In the genomic region with DNA sequence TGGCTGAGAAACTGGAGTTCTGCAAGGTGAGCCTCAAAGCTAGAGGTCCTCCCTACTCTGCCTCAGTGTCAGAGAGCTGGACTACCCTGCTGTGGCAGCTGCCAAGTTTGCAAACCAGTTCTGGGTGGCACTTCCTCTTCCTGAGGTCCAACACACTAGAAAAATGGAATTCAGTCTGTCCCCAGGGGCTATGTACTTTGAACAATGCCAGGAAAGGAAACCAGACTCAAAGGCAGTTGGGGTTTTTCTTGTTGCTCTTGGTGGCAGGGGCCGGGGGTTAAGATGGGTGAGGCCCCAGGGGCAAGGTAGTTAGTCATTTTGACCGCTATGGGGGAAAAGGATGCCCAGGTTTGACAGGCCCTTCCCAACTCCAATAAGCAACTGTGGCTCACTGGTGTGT, we compare ENCODE assay signal across 28 mouse cellular contexts. TPM values are rescaled to one million over a fixed set of nuclear protein-coding genes. Genes with fewer than 3 reads are reported as not detected.
DNase-seq lines count a peak whose midpoint lies in the region; ATAC-seq lines count a peak whose summit lies in the region.
"Had no signal": no experiment of that assay in that cellular context is flagged by ENCODE, and none has a peak within 500 bp of the region (broad histone marks: within the 10 kb centered on the region; RNA-seq: fewer than 3 reads in every experiment).

No protein-coding gene starts in this region.

- peaks cover 21% of the 10 kb centered on the region for H3K27me3 ChIP-seq in embryonic facial prominence, embryonic 14.5 days (replicated peaks; ENCODE audit: control insufficient read depth, insufficient read depth, low read length)
- H3K27me3 ChIP-seq in embryonic facial prominence, embryonic 10.5 days (replicated peaks; ENCODE audit: low read depth, poor library complexity, severe bottlenecking) = peaks cover 50% of the 10 kb centered on the region
- H3K27me3 ChIP-seq in kidney, embryonic 14.5 days (ENCODE audit: control insufficient read depth, insufficient read depth, low read length) = peaks cover 17% of the 10 kb centered on the region

- peak; percentile 13 for DNase-seq in embryonic facial prominence, embryonic 14.5 days (ENCODE audit: low spot score)
- no peak for DNase-seq in embryonic facial prominence, embryonic 10.5 days (ENCODE audit: low spot score)
- DNase-seq in kidney, postnatal 14 days = peak; percentile 31
- no peak for DNase-seq in natural killer cell, adult 2 months (ENCODE audit: low spot score in 2 of 2)
- DNase-seq in left cerebral cortex, postnatal 4 days = no peak
- DNase-seq: adrenal gland, postnatal 14 days; cerebellum, adult 18-20 months; cerebellum, postnatal 25 days; forebrain, postnatal 0 days; gastrocnemius, postnatal 10 days; heart, postnatal 36 days; lung, postnatal 10 days; retina, postnatal 1 day; right cerebral cortex, postnatal 14 days; thymus, postnatal 14 days had no signal

- no peak overlapping the region for H3K9ac ChIP-seq in embryonic facial prominence, embryonic 14.5 days (ENCODE audit: low read depth, low read length)
- no peak overlapping the region for H3K9ac ChIP-seq in kidney, embryonic 14.5 days (ENCODE audit: low read depth, low read length)
- H3K9ac ChIP-seq: embryonic facial prominence, embryonic 13.5 days; forebrain, embryonic 12.5 days; forebrain, postnatal 0 days; hindbrain, embryonic 13.5 days; limb, embryonic 12.5 days; midbrain, embryonic 12.5 days had no signal

- H3K27ac ChIP-seq in embryonic facial prominence, embryonic 14.5 days (replicated peaks; ENCODE audit: low read depth, low read length) = no peak overlapping the region
- no peak overlapping the region for H3K27ac ChIP-seq in embryonic facial prominence, embryonic 10.5 days (replicated peaks)
- no peak overlapping the region for H3K27ac ChIP-seq in kidney, embryonic 14.5 days (ENCODE audit: low read depth, low read length)
- H3K27ac ChIP-seq: embryonic facial prominence, embryonic 13.5 days; forebrain, embryonic 12.5 days; hindbrain, embryonic 13.5 days; limb, embryonic 12.5 days; macrophage; midbrain, embryonic 12.5 days had no signal

- no peaks in the 10 kb centered on the region for H3K36me3 ChIP-seq in embryonic facial prominence, embryonic 14.5 days (ENCODE audit: control insufficient read depth, insufficient read depth, low read length)
- no peaks in the 10 kb centered on the region for H3K36me3 ChIP-seq in embryonic facial prominence, embryonic 10.5 days (replicated peaks)
- H3K36me3 ChIP-seq in kidney, embryonic 14.5 days (ENCODE audit: control insufficient read depth, insufficient read depth, low read length) = no peaks in the 10 kb centered on the region
- H3K36me3 ChIP-seq: embryonic facial prominence, embryonic 13.5 days; forebrain, embryonic 12.5 days; hindbrain, embryonic 13.5 days; limb, embryonic 12.5 days; midbrain, embryonic 12.5 days had no signal

- no peak for ATAC-seq in embryonic facial prominence, embryonic 14.5 days (ENCODE audit: low read depth)
- no peak for ATAC-seq in kidney, embryonic 14.5 days (ENCODE audit: low FRiP score, low TSS enrichment)
- peak; percentile 45 for ATAC-seq in common myeloid progenitor, adult 5-6 weeks (replicated peaks; ENCODE audit: low read depth, poor library complexity, severe bottlenecking)
- peak; percentile 51 for ATAC-seq in megakaryocyte progenitor cell, adult 5-6 weeks (replicated peaks; ENCODE audit: poor library complexity)
- ATAC-seq: forebrain, postnatal 0 days; intestine, embryonic 16.5 days had no signal

- 0 out of 2 replicates have a peak, but pooled peaks cover 10% of the 10 kb centered on the region for H3K4me1 ChIP-seq in embryonic facial prominence, embryonic 14.5 days (ENCODE audit: control insufficient read depth, insufficient read depth, low read length)
- peaks cover 28% of the 10 kb centered on the region for H3K4me1 ChIP-seq in embryonic facial prominence, embryonic 10.5 days
- no peaks in the 10 kb centered on the region for H3K4me1 ChIP-seq in kidney, embryonic 14.5 days (ENCODE audit: control insufficient read depth, insufficient read depth, low read length)

- H3K9me3 ChIP-seq in embryonic facial prominence, embryonic 14.5 days (ENCODE audit: control insufficient read depth, low read length) = no peaks in the 10 kb centered on the region
- H3K9me3 ChIP-seq in embryonic facial prominence, embryonic 10.5 days = no peaks in the 10 kb centered on the region
- H3K9me3 ChIP-seq in kidney, embryonic 14.5 days (ENCODE audit: control insufficient read depth, low read length) = no peaks in the 10 kb centered on the region
- H3K9me3 ChIP-seq: embryonic facial prominence, embryonic 13.5 days; forebrain, embryonic 12.5 days; hindbrain, embryonic 13.5 days; limb, embryonic 12.5 days; midbrain, embryonic 12.5 days had no signal

- WGBS in embryonic facial prominence, embryonic 14.5 days = 40% methylated on average over 2 of the region's 2 CpGs
- WGBS in embryonic facial prominence, embryonic 10.5 days = 53% methylated on average over 2 of the region's 2 CpGs
- 67% methylated on average over 2 of the region's 2 CpGs for WGBS in kidney, embryonic 14.5 days

- intact Hi-C loops in left cerebral cortex, postnatal 4 days (cut with DNase I) = no loop called here

- H3K4me2 ChIP-seq in embryonic facial prominence, embryonic 14.5 days (ENCODE audit: low read depth, low read length) = no peak overlapping the region
- H3K4me2 ChIP-seq in kidney, embryonic 14.5 days (replicated peaks; ENCODE audit: low read depth, low read length) = no peak overlapping the region
- H3K4me2 ChIP-seq: embryonic facial prominence, embryonic 13.5 days; forebrain, embryonic 12.5 days; heart, embryonic 11.5 days; hindbrain, embryonic 13.5 days; limb, embryonic 12.5 days; liver, embryonic 11.5 days; midbrain, embryonic 12.5 days had no signal

- H3K4me3 ChIP-seq in embryonic facial prominence, embryonic 14.5 days (ENCODE audit: low read depth, low read length) = no peak overlapping the region
- H3K4me3 ChIP-seq in embryonic facial prominence, embryonic 10.5 days = no peak overlapping the region
- no peak overlapping the region for H3K4me3 ChIP-seq in kidney, embryonic 14.5 days (ENCODE audit: low read length)
- H3K4me3 ChIP-seq: embryonic facial prominence, embryonic 13.5 days; erythroblast, embryonic 14.5 days; forebrain, embryonic 12.5 days; hindbrain, embryonic 13.5 days; limb, embryonic 12.5 days; midbrain, embryonic 12.5 days had no signal

RNA-seq across cellular contexts. Expression of a gene that starts 3.2 kb away (rescaled TPM):
- 3.8 and 4.1 TPM in 2 replicates for polyA plus RNA-seq in embryonic facial prominence, embryonic 14.5 days (2014; fragmentation: Nextera tagmentation; extraction: Ambion mirVana)
- 5.4 and 5.8 TPM in 2 replicates for polyA plus RNA-seq in embryonic facial prominence, embryonic 10.5 days (2016; fragmentation: Nextera tagmentation; extraction: Ambion mirVana)
- 2.6 and 5.0 TPM in 2 replicates for polyA plus RNA-seq in kidney, embryonic 14.5 days (2014; fragmentation: Nextera tagmentation; extraction: Ambion mirVana)
- 56.3 and 76.7 TPM in 2 replicates for total RNA-seq in common myeloid progenitor, adult 5-6 weeks (2017)
- total RNA-seq in megakaryocyte progenitor cell, adult 5-6 weeks (2015) = 47.8 and 52.7 TPM in 2 replicates
- 72.8 and 72.9 TPM in 2 replicates for total RNA-seq in megakaryocyte progenitor cell, adult 5-6 weeks (2017)
- total RNA-seq in left cerebral cortex, postnatal 4 days (2021) = 1 to 10 TPM; 1.4 to 1.5 TPM

Comparison
In these comparisons a context has a peak if more than half of its experiments do, and no peak if none do; other contexts are left out.
1. DNase-seq: peak in embryonic facial prominence, embryonic 14.5 days (single experiment) and kidney, postnatal 14 days (single experiment); none in embryonic facial prominence, embryonic 10.5 days (single experiment), natural killer cell, adult 2 months (0 of 2) and left cerebral cortex, postnatal 4 days (single experiment).
2. ATAC-seq: peak in common myeloid progenitor, adult 5-6 weeks (single experiment) and megakaryocyte progenitor cell, adult 5-6 weeks (single experiment); none in embryonic facial prominence, embryonic 14.5 days (single experiment) and kidney, embryonic 14.5 days (single experiment).
3. RNA of a gene that starts 3.2 kb away (total RNA-seq): 56.3 to 76.7 TPM in common myeloid progenitor, adult 5-6 weeks and 47.8 to 72.9 TPM in megakaryocyte progenitor cell, adult 5-6 weeks; 1.4 to 1.5 TPM in left cerebral cortex, postnatal 4 days; every median in the first group is over 10 times any median in the second.